Mouse (Mus musculus): ENCODE measurements at regions not wholly inside any gene's neighbourhood (a gene's known extent, or its start where the extent isn't known, plus 50 kb on each side); places are given as distances from the start of the nearest gene placed in this dataset.

DNA sequence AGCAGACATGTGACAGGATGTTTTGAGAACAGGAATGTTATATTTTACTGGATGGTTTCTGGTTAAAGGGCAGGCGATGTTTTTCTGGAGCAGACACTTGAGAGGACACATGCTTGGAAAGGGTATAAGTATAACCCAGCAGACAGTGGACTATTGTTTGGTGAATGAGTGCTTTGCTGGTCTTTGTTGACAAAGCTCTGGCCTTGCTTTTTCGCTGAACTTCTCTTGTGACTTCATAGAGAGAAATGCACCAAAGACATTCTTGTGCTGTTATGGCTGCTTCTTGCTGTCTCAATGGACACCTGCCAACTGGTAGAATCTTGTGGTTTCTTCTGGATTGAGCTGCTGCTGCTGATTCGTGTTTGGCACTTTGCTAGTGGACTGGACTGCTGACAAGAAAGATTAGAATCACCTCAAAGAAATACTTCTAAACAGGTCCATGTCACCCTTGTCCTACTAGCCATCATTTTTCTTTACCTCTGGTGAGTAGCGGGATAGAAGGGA is 612.1 kb downstream of the Cypt12 start:
- TF ChIP-seq CTCF (IDR thresholded peaks at IDR 0.05; ENCODE audit: low read depth), result no peak
- no peak for TF ChIP-seq EP300 (optimal IDR thresholded peaks at IDR 0.05)

All from stomach, postnatal 0 days (tissue).